Mouse (Mus musculus): ENCODE results near the gene Kif27.

Kif27 gene

GRCm38 (mm10) chr13:58276256-58276655, 82.7 kb downstream of the Kif27 start:
- DNase-seq (ENCODE audit: low spot score), result no peak

DNA sequence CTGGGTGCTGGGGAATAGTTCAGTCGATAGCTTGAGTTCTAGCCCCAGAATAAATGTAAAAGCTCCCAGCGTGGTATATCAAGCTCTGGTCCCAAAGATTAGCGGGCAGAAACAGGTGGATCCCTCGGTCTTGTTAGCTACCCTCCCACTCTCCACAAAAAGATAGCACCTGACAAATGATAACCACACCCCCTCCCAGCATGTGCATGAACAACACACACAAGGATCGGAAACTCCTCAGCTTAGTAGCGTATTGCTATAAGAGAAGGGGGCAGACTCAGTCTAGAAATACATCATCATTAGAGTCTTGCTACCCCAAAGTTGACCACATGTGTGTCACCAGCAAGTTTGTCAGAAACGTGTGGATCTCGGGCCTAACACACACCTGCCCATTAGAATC, 83.3 kb downstream of the Kif27 start, which contains the start of gene Gkap1:
Gene Gkap1 (minus strand): TSS at position 101 of the 400 bp plus-strand sequence.
- DNase-seq (ENCODE audit: low spot score), result no peak

DNA sequence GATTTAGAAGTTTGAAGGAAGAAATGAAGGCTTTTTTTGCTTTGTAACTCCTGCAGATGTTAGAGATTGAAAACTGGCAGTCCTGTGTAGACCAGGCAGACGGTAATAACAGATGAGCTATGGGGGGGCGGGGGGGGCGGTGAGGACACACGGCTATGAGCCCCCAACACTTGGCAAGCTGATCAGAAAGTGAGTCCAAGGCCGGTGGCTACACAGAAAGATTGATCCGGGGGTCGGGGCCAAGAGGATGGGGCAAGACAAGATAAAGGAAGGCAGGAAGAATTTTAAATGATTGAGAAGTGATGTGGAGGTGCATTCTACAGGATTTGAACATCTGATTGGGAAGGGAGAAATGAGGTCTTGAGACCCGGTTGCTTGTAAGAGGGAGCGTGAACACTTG, 83.8 kb downstream of the Kif27 start:
- DNase-seq (ENCODE audit: low spot score), result no peak

DNA sequence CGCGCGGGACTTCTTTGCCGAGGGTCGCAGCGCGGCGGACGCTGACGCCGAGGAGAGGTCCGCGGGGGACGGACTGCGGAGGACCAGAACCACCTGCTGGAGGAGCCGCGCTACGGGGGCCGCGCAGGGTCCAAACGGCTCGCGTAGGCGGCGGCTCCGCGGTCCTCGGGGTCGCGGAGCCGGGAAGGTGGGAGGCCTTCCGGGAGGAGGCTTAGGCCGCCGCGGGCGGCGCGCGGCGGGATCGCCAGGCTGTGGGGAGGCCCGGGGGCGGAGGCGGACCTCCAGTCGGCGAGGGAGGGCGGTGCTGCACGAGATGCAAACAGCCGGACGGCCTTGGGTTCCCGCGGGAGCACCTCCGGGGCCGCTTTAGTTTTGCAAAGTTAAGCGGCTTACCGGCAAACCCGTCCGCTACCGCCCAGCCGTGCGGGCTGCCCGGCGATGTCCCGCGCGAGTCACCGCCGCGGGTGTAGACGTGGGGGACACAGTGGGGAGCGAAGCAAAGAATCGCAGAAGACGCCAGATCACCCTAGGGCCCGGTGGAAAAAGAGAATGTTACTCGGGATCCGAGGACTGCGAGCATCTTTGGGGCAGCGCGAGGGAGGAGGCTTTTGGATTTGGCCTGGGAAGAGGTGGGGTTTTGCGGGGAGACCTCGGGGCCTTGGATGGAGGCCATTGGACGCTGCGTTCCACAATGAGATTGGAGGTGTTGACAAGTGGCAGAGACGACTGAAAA, 84.5 kb downstream of the Kif27 start:
- peak; percentile 13 for DNase-seq (ENCODE audit: low spot score)

DNA sequence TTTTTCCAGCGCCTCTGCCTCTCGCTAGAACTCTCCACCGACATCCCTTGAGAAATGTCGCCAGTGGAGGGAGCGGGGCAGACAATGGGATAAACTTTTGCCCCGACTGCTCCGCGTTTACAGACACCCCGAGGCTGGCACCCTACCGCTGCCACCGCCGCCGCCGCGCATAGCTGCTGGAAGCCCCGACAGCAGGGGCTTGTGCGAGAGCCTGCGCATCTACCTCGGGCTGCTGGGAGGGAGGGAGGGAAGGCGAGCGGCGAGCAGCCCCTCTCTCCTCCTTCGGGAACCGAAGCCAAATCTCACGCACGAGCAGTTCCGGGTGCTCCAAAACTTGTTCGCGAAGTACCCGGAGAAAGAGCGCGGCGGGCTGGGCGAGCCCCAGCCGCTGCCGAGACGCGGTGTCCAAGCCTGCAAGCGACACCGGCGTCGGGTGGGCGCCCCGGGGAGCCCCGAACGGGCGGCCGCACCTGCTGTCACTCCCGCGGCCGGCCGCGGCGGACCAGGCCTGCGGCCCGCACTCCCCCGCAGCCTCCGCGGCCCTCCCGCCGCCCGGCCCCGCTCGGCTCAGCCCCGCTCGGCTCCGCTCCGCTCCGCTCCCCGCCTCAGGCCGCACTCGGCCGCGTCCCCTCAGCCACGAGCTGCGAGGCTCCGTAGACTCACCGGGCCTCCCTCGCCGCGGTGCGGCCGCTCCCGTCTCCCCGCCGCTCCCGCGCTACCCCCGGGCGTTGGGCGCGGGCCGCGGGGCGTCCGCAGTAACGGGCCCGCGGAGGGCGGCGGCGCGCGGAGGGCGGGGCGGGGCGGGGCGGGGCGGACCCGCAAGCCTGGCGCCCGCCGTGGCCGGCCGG, 85.3 kb downstream of the Kif27 start:
- no peak for DNase-seq (ENCODE audit: low spot score)

DNA sequence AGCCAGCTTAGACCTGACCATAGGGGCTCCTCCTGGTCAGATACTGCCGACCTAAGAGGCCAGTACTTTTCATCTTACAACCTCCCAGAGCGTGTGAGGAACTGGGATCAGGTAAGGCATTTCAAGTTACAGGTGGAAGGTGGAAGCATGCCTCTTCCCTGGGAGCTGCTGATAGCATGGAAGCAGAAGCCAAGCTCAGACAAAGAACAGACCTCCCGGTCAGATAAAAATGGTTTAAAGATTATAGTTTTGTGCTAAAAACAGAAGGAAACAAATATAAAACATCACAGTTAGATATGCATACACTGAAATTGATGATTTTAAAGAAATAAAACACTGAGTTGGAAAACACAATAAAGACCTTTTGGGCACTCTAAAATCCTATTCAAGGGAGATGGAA, 92.1 kb downstream of the Kif27 start:
- no peak for DNase-seq (ENCODE audit: low spot score)

DNA sequence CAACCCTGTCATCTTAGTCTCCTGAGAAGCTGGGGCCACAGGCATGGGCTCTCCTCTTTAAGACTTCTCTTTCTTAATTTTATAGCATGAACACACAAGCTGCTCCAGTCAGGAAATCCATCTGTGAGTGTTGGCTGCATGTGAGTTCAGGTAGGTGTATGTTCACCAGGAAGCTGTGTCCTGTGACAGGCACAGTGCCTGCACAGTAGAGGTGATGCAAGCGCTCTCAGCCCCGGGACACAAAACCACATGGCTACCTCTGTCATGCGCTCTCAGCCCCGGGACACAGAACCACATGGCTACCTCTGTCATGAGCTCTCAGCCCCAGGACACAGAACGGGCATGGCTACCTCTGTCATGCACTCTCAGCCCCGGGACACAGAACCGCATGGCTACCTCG, 95.4 kb downstream of the Kif27 start:
- no peak for DNase-seq (ENCODE audit: low spot score)

DNA sequence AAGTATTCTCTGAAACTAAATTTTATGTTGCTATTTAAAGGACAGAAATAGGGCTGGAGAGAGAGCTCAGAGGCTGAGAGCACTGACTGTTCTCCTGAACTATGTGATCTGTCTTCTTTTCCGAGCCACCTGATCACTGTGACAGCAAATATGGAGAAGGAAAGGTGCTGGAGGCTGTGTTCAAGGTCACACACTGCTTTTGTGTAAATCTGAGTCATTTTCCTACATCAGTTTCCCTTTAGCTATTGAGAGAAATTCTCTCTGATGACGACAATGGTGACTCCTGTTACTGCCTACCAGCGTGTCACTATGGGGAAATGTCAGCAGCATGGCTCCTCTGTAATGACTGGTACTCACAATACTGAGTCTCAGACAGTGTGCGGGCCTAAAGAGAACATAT, 97.2 kb downstream of the Kif27 start:
- no peak for DNase-seq (ENCODE audit: low spot score)

DNA sequence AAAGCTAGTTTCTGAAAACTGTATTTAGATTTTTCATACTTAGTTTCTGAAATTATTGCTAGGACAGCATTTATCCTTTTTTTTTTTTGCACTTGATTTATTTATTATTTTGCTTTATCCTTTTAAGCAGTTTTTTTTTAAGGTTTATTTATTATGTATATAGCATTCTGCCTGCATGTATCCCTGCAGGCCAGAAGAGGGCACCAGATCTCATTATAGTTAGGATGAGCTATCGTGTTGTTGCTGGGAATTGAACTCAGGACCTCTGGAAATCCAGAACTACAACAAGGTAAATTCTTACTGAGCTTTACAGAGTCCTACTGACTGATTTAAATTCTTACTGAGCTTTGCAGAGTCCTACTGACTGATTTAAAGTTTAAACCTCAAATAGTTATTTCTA, 105.7 kb downstream of the Kif27 start:
- DNase-seq (ENCODE audit: low spot score), result no peak

- DNase-seq (ENCODE audit: low spot score), result no peak
Measured at GRCm38 (mm10) chr13:58248957-58249356, 110.0 kb downstream of the Kif27 start.

Measured in spleen, adult 12 weeks (tissue).